Mouse (Mus musculus): ENCODE measurements around the gene Apoe.

GRCm38 (mm10) chr7:19676662-19677061, 22.3 kb downstream of the Apoe start:
- no peak for TF ChIP-seq CTCF (IDR thresholded peaks at IDR 0.05; ENCODE audit: extremely low read depth, insufficient read depth, low read length)
- TF ChIP-seq POLR2A (IDR thresholded peaks at IDR 0.05; ENCODE audit: extremely low read depth, insufficient read depth, low read length), result no peak
